Mouse (Mus musculus) heart, adult 18-20 months (tissue): ENCODE data around the gene 4931408C20Rik. TPM values are rescaled to one million over a fixed set of nuclear protein-coding genes. Genes with fewer than 3 reads are reported as not detected.

ENCODE experiments used
- DNase-seq, 2 experiments: peaks; one replicate each; pipeline ENCODE4 v3.0.0; 2021 to 2022; ENCODE audit warnings: mixed read lengths in 1 of 2
- long read RNA-seq, 2 experiments: library from polyadenylated mRNA; stranded (forward); transcript quantifications; one replicate each; pipeline ENCODE4 v2.0.0; 2021
- total RNA-seq, 2 experiments: library from RNA; stranded (reverse); gene quantifications; 2 replicates each; pipeline ENCODE4 v1.2.3; 2021

4931408C20Rik gene
- not detected for total RNA-seq
- long read RNA-seq, experiment 1, result 0 reads
- long read RNA-seq, experiment 2, result 0 reads

GRCm38 (mm10) chr1:26686842-26687760, at the start of gene 4931408C20Rik:
Gene 4931408C20Rik, minus strand, starts transcription at chr1:26687460.
- peak; percentile 9 to 23 for DNase-seq

GRCm38 (mm10) chr1:26687926-26688325, 666 bp upstream of the 4931408C20Rik start:
- DNase-seq, result peak in 1 of 2 experiments; percentile 10

DNA sequence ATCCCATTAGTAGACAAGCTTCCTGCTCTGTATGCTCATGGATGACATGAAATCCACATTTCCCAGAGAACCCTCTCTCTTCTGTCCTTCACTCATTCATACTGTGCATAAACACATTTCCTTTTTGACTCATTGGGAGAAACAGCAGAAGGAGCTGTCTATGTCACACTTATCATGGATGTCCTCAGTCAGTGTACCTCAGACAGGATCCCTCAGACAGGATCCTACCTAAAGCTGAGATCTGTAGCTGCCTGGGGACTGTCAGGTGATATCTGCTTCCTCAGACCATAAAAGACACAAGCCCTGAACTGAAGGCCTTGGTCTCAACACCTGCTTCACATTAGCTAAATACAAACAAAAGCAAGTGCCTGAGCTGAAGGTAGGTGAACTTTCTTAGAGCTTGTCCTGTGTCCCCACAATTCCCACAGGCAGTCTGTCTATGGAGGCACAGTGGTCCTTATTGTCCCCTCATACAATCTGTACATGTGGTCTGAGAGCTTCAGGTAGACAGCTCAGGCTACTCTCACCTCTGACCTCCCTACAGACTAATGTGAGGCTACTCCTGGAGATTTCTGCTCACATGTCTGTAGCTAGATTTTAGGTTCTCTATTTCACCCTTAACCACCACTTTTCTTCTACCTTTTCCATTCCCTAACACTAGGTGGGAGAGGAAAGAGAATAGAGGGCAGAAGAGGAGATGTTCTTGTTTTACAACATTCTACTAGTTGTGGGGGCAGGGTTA, 1.1 kb downstream of the 4931408C20Rik start:
- DNase-seq, result no peak

DNA sequence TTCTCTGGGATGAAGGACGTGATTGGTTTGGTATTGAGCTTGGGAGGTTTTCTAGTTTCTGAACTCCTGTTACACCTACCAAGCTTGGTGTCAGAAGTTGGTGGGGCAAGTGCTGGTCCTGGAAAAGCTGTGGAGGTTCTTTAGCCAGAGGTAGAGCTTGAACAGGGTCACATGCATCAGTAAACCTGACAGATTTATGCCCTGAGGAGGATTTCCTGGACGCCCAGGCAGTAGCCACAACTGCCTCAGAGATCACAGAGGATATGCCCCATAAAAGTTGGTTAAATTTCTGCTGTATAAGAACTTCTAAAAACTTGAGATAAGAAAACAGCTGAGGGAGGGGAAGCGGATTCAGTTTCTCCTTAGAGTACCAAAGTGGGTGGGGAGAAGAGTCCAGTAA, 1.9 kb downstream of the 4931408C20Rik start:
- no peak for DNase-seq

- DNase-seq, result no peak
Measured at GRCm38 (mm10) chr1:26649704-26650388, 37.4 kb downstream of the 4931408C20Rik start.

DNA sequence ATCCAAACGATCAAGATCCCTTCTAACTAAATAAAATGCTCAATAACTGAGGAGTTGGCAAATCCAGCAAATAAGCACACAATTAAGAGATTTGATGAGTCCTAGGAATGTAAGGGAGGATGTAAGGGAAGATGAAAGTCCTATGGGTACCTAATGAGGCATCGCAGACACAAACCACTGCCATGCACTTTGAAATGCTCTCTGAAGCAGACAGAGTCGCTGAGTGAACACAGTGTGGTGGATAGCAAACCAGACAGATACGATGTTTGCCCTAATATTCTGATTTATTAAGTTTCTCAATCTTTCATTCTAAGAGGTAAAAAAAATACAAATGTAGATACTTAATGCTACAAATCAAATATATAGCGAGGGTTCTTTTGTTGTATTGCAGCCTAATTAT, 51.2 kb downstream of the 4931408C20Rik start:
- DNase-seq, result no peak
